Mouse (Mus musculus): Measurements from ENCODE around the gene Zfp383.
"Not testable (repeated sequence)": the region's sequence is repeated elsewhere in the genome, so short reads cannot be mapped to it uniquely, and the experiment has no call there.

Zfp383 gene

GRCm38 (mm10) chr7:29908130-29908950 is at the start of gene Zfp383:
TSS of gene Zfp383 (plus strand) at chr7:29908223.
- peak; percentile 60 for DNase-seq (ENCODE audit: low spot score)

DNA sequence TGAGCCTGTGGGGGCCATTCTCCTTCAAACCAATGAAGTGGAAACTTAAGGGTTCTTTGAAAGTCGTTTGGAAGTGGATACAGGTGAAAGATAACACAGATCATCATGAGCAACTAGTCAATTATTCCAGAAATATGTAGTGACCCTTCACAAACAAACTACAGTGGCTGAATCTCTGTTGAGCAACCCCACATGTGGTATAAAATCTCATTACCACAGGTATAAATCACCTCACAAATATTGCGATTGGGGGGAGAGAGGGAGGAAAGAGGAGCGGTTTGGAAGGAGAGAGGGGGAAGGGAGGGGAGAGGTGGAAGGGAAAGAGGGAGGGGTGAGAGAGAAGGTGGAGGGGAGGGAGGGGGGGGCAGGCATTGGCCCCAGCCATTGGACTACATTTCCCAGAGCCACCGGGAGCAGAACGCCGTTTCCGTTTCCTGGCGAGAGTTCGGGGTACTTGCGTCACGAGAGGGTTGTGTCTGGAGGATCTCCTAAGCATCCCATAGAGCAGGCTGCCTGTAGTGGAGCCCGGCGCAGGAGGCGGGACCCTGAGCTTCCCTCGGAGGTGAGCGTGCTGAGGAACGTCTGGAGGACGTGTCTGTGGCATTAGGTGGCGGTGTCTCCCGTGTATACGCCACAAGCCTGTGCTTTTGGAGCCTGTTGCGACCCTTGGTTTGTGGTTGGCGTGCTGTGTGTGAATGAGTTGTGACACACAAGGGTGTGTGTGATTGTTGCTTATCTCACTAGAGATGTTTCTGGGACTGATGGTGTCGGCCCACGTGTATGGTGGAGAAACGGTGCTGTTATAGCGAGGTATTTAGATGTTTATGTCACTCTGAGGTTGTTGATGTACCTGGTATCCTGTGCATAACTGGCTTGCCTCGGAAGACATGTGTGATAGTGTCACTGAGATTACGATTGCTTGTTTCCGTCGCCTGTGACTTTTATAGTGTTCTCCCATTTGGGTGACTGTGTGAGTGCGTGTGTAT is 48.2 kb upstream of the Zfp383 start, which contains the start of gene Zfp420:
Zfp420 (plus strand) TSS at position 448 of the 986 bp plus-strand sequence.
- DNase-seq (ENCODE audit: low spot score) = peak; percentile 73

GRCm38 (mm10) chr7:29861660-29862059 is 46.4 kb upstream of the Zfp383 start:
- no peak for DNase-seq (ENCODE audit: low spot score)

- DNase-seq (ENCODE audit: low spot score) = no peak
Observed at GRCm38 (mm10) chr7:29874256-29874655, 33.8 kb upstream of the Zfp383 start.

DNA sequence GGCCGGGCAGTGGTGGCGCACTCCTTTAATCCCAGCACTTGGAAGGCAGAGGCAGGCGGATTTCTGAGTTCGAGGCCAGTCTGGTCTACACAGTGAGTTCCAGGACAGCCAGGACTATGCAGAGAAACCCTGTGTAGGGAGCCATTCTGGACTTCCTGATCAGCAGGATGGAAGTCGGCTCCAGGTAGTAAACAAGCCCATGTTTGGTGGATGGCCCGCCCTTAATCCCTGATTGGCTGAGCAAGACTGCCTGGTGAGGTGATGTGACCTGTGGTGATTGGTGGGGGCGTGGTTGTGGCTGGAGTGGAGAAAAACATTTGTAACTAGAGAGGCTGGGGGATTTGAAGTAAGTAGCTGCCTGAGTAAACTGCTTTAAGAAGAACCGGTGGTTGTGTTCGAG is 30.5 kb upstream of the Zfp383 start:
- not testable (repeated sequence) for DNase-seq (ENCODE audit: low spot score)

DNA sequence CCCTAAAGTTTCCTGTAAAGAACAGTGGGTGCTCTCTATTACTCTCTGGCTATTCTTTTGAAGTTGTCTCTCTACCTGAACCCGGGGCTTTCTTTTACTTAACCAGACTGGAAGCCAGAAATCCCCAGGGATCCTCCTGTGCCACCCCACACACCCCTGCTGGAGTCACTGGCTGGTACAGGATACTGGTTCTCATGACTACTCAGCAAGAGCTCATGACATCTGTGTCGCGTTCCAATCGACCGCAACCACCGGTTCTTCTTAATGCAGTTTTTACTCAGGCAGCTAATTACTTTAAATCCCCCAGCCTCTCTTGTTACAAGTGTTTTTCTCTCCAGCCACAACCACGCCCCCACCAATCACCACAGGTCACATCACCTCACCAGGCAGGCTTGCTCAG is 28.0 kb upstream of the Zfp383 start:
- no peak for DNase-seq (ENCODE audit: low spot score)

- DNase-seq (ENCODE audit: low spot score) = no peak
Observed at GRCm38 (mm10) chr7:29880916-29881315, 27.1 kb upstream of the Zfp383 start.

DNA sequence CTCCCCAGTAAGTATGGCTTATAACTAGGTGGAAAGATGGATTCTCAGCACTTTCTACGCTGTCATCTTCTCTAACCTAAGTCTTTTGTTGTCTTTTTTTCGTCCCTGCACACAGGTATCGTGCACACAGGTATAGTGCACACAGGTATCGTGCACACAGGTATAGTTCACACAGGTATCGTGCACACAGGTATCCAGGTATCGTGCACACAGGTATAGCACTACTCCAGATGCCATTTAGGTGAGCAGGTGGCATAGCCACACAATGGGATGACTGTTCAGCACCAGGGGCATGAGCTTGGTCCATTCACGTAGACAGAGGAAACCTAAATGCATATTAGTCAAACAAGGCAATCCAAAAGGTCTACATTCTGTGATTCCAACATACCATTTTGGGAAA is 17.5 kb upstream of the Zfp383 start:
- no peak for DNase-seq (ENCODE audit: low spot score)

- DNase-seq (ENCODE audit: low spot score) = no peak
Observed at GRCm38 (mm10) chr7:29892756-29893155, 15.3 kb upstream of the Zfp383 start.

DNA sequence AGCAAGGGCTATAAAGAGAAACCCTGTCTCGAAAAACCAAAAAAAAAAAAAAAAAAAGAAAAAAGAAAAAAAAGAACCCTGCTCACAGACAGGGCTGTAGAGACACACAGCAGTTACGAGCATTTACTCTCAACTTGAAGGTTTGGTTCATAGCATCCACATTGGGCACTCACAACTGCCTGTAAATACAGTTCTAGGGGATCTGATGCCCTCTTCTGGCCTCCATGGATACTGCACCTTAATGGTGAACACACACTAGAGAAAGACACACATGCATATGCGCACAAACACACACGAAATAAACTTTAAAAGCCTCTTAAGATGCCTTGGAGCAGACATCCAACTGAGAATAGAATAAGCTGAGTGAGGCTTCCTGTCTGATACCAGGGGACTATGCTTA is 9.7 kb upstream of the Zfp383 start:
- DNase-seq (ENCODE audit: low spot score) = no peak

DNA sequence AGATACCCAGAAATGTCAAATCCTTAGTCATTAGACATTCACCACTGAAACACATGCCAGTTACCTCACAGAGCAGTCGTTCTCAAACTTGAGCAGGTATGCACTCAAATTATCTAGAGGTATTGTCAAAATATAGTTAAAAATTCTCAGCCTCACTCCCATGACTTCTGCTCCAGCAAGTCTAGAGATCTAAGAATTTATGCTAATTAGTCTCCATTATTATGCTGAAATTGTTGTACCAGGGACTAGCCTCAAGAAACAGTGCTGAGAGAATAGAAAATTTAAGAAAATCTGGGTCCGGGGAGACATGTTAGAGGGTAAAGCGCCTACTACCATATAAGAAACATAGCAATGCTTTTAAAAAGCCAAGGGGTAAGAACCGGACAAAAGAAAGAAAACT is 3.9 kb upstream of the Zfp383 start:
- DNase-seq (ENCODE audit: low spot score) = no peak

DNA sequence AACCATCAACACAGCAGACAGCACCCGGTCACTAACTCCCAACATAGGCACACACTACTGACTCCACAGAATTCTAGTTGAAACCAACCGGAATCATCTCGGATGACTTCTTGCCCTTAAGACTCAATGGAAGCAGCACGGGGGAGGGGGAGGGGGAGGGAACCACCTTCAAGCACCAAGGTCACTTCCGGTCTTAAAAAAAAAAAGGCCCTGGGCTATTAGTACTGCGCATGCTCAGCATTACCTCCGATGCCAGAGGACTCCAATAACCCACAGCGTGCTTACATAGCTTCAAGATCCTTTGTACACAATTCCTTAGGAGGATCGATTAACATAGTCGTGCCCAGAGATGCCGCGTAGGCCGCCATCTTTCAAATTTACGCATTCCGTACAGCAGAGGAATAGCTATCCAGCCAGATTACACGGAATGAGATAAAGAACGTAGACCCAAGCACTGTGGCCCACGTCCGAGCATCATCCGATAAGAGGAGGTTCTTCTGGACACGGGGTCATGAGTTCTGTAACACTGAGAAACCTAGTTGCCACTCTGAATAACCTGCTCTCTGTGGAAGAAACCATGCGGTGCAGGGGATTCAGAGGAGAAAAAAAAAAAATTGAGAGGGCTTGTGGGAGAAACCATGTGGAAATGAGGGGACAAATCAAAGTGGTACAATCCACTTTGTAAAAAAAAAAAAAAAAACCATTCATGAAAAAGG is 1.9 kb upstream of the Zfp383 start, which contains the start of gene Zfp27:
Zfp27 (minus strand) TSS at position 607 of the 716 bp plus-strand sequence.
- DNase-seq (ENCODE audit: low spot score) = peak; percentile 30

- no peak for DNase-seq (ENCODE audit: low spot score)
Observed at GRCm38 (mm10) chr7:29906682-29907058, 1.4 kb upstream of the Zfp383 start.

GRCm38 (mm10) chr7:29907206-29907605 is 817 bp upstream of the Zfp383 start:
- DNase-seq (ENCODE audit: low spot score) = no peak

GRCm38 (mm10) chr7:29910252-29910651 is 2.2 kb downstream of the Zfp383 start:
- DNase-seq (ENCODE audit: low spot score) = no peak

DNA sequence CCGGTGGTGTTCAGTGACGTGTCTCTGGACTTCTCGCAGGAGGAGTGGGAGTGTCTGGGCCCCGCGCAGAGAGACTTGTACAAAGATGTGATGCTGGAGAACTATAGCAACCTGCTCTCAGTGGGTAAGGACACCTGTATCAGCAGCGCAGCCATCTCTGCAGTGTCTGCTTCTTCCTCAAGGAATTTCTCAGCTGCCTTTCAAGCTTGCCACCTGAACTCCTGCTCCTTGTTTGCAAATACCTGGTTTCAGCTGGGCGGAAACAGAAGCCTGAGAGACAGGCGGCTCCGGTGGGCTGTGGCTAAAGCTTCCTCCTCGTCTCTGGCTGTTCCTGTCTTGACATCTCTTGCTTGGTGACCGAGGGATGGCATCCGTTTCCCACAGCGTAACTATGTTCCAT is 4.1 kb downstream of the Zfp383 start:
- no peak for DNase-seq (ENCODE audit: low spot score)

GRCm38 (mm10) chr7:29917371-29918061 is 9.5 kb downstream of the Zfp383 start:
- no peak for DNase-seq (ENCODE audit: low spot score)

- DNase-seq (ENCODE audit: low spot score) = no peak
Observed at GRCm38 (mm10) chr7:29918062-29918453, 10.0 kb downstream of the Zfp383 start.

GRCm38 (mm10) chr7:29921439-29922093 is 13.5 kb downstream of the Zfp383 start:
- DNase-seq (ENCODE audit: low spot score) = no peak

GRCm38 (mm10) chr7:29922780-29923179 is 14.8 kb downstream of the Zfp383 start:
- DNase-seq (ENCODE audit: low spot score) = no peak

GRCm38 (mm10) chr7:29938856-29939255 is 30.8 kb downstream of the Zfp383 start:
- no peak for DNase-seq (ENCODE audit: low spot score)
